Mouse (Mus musculus) ES-E14 (cell line): ENCODE data around the gene Acadsb. TPM values are rescaled to one million over a fixed set of nuclear protein-coding genes. Genes with fewer than 3 reads are reported as not detected.

Experiments used
- DNase-seq: peaks from one replicate; pipeline ENCODE4 v3.0.0-alpha.2; 2013; ENCODE audit warnings: low read depth, low spot score
- H3K27ac ChIP-seq: 2 replicates; pipeline ENCODE4 v1.5.1; 2012; ENCODE audit warnings: low read depth, mild to moderate bottlenecking, low read length, moderate library complexity, mixed read lengths; ENCODE audit not compliant: poor library complexity, insufficient read depth, severe bottlenecking
- H3K36me3 ChIP-seq: 2 replicates; pipeline ENCODE4 v1.6.1; 2012; ENCODE audit warnings: mild to moderate bottlenecking, low read length, moderate library complexity, mixed read lengths; ENCODE audit not compliant: control insufficient read depth, poor library complexity, insufficient read depth, severe bottlenecking
- H3K4me1 ChIP-seq, 2 experiments: fragments of 150-350 bp in 1 of 2; sonication (generic) in 1 of 2; 2 replicates each; pipeline ENCODE4 v1.6.1; 2012; ENCODE audit warnings: low read length in 2 of 2, mild to moderate bottlenecking in 1 of 2, mixed read lengths in 1 of 2; ENCODE audit not compliant: control insufficient read depth in 2 of 2, insufficient read depth in 2 of 2, poor library complexity in 1 of 2
- H3K4me3 ChIP-seq, 2 experiments: fragments of 150-350 bp in 1 of 2; sonication (generic) in 1 of 2; 2 replicates each; pipeline ENCODE4 v1.5.1; 2012; ENCODE audit warnings: low read length in 2 of 2, low read depth in 1 of 2, mild to moderate bottlenecking in 1 of 2, mixed read lengths in 1 of 2; ENCODE audit not compliant: insufficient read depth in 1 of 2, poor library complexity in 1 of 2, severe bottlenecking in 1 of 2
- H3K9ac ChIP-seq: 2 replicates; pipeline ENCODE4 v1.6.1; 2012; ENCODE audit warnings: low read depth, mild to moderate bottlenecking, low read length, mixed read lengths; ENCODE audit not compliant: poor library complexity, insufficient read depth, severe bottlenecking
- H3K9me3 ChIP-seq: fragments of 150-350 bp; sonication (generic); 2 replicates; pipeline ENCODE4 v1.6.1; 2012; ENCODE audit warnings: low read depth, mild to moderate bottlenecking, low read length; ENCODE audit not compliant: control insufficient read depth, insufficient read depth
- CHD2 ChIP-seq: IDR thresholded peaks from 2 replicates; pipeline ENCODE4 v1.6.1; 2014; ENCODE audit warnings: mild to moderate bottlenecking, low read depth, low read length, inconsistent platforms
- HCFC1 ChIP-seq: IDR thresholded peaks from 2 replicates; pipeline ENCODE4 v1.6.1; 2012; ENCODE audit warnings: low read length, inconsistent platforms, borderline replicate concordance; ENCODE audit not compliant: insufficient read depth
- MAFK ChIP-seq: IDR thresholded peaks from 2 replicates; pipeline ENCODE4 v1.6.1; 2014; ENCODE audit warnings: mild to moderate bottlenecking, low read depth, low read length, inconsistent platforms; ENCODE audit not compliant: insufficient read depth
- ZC3H11A ChIP-seq: IDR thresholded peaks from 2 replicates; pipeline ENCODE4 v1.6.1; 2012; ENCODE audit warnings: low read depth, mild to moderate bottlenecking, inconsistent platforms, low read length, borderline replicate concordance
- ZNF384 ChIP-seq: IDR thresholded peaks from 2 replicates; pipeline ENCODE4 v1.6.1; 2012; ENCODE audit warnings: low read depth, low read length, inconsistent platforms
- in situ Hi-C, 2 experiments: fragments of 600-800 bp; cut with MboI; formaldehyde crosslinking; loops; one replicate each; pipeline ENCODE4 v1.15.1; 2025; ENCODE audit warnings: low sequenced_read_pairs in 2 of 2, inconsistent platforms in 1 of 2; ENCODE audit not compliant: unreplicated experiment in 2 of 2
- total RNA-seq: library from RNA; depleted of rRNA; stranded (reverse); fragments of 300-350 nt; gene quantifications from 2 replicates; pipeline ENCODE4 v1.2.3, GENCODE M21; 2012

The Acadsb gene
- total RNA-seq, 1 experiment: 22.4 TPM

DNA sequence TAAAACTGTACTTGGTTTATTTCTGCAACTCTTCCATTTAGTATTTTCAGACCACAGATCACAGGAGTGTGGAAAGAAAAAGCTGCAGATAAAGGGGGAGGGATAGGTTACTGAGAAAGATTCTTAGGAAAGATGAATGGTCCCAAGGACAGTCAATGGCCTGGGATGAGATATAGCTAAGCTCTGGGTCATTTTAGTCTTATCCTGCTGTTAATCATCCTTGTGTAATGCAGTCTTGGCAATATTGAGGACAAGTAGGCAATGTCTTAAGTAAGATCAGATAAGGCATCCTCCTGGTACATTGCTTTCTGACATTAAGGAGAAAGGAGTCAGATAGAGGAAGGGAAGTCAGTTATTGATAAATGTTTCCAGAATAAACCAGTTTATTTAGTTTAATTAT is 7.2 kb downstream of the Acadsb start:
- H3K9me3 ChIP-seq: no peaks in the 10 kb centered on the region
- H3K4me3 ChIP-seq: no peak overlapping the region
- TF ChIP-seq MAFK: no peak
- no peak for TF ChIP-seq ZC3H11A
- no peak for TF ChIP-seq HCFC1
- TF ChIP-seq CHD2: no peak
- no peak for TF ChIP-seq ZNF384
- no peak overlapping the region for H3K27ac ChIP-seq
- DNase-seq: no peak
- in situ Hi-C loops: no loop called here
- H3K4me1 ChIP-seq: no peaks in the 10 kb centered on the region
- H3K36me3 ChIP-seq: no peaks in the 10 kb centered on the region
- H3K9ac ChIP-seq: no peak overlapping the region

DNA sequence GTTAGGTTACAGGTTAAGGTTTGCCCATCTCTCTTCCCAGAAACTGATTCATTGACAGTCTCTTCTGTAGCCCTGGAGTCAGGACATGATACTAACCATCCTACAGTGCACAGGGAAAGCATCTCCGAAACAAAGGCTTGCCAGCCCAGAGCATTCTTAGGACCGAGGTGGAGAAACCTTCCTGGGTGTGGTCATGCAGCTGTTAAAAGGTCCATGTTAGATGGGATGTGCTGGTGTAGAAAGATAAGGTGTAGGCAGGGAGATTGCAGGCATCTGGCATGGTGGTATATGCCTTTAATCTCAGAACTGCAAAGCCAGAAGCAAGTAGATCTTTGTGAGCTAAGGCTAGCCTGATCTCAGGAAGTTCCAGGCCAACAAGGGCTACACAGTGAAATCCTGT is 14.5 kb downstream of the Acadsb start:
- DNase-seq: no peak
- no peaks in the 10 kb centered on the region for H3K36me3 ChIP-seq
- in situ Hi-C loops: no loop called here
- TF ChIP-seq ZNF384 (no peak), MAFK (no peak), CHD2 (no peak), HCFC1 (no peak), ZC3H11A (no peak)
- H3K9me3 ChIP-seq: no peaks in the 10 kb centered on the region
- H3K4me3 ChIP-seq: no peak overlapping the region
- H3K4me1 ChIP-seq: no peaks in the 10 kb centered on the region
- H3K9ac ChIP-seq: no peak overlapping the region
- no peak overlapping the region for H3K27ac ChIP-seq

DNA sequence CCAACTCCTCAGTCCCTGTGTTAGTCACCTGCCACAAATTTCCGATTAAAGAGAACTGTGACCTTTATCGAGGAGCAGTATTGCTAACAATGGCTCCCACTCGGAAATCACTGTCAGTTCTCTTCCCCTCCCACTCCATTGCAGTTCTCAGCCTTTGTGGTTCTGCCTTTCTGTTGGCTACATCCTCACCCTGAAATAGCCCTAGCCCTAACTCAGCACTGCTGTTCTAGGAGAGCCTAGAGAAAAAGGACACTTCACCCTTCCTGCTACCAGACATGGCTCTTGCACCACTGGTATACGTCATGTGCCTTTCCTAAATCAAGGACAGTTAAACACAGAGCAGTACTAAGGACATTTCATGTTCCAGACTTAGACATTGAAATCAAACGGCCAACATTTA is 16.9 kb downstream of the Acadsb start:
- TF ChIP-seq ZNF384: no peak
- TF ChIP-seq ZC3H11A: no peak
- no peak for TF ChIP-seq CHD2
- no peak for TF ChIP-seq HCFC1
- TF ChIP-seq MAFK: no peak
- in situ Hi-C loops: no loop called here
- no peak overlapping the region for H3K4me3 ChIP-seq
- no peaks in the 10 kb centered on the region for H3K9me3 ChIP-seq
- no peaks in the 10 kb centered on the region for H3K4me1 ChIP-seq
- H3K36me3 ChIP-seq: no peaks in the 10 kb centered on the region
- no peak overlapping the region for H3K27ac ChIP-seq
- no peak overlapping the region for H3K9ac ChIP-seq
- no peak for DNase-seq

DNA sequence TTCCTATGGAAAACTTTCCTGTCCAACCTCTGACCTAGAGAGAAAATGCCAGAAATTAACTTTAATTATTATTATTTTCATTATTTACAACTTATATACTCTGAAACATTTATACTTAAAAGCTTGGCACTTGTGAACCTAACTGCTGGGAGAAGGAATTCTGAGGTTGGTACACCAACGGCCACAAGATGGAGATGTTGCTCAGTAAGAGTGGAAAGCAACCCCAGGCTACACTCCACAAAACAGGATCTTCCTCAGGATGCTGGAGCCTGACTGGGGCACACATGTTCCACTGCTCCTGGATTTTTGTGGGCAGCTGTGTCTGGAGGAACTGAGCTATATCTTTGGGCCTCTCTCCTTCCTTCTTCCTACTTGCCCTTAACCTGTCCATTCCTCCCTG is 21.8 kb downstream of the Acadsb start:
- H3K27ac ChIP-seq: no peak overlapping the region
- H3K4me3 ChIP-seq: no peak overlapping the region
- peaks cover 0 to 3% of the 10 kb centered on the region in 2 experiments; a peak in 1 of 4 replicates for H3K4me1 ChIP-seq
- H3K36me3 ChIP-seq: no peaks in the 10 kb centered on the region
- no peak overlapping the region for H3K9ac ChIP-seq
- peak; percentile 27 for DNase-seq
- in situ Hi-C loops: no loop called here
- H3K9me3 ChIP-seq: no peaks in the 10 kb centered on the region
- TF ChIP-seq ZC3H11A (peak; percentile 33; the same call in 1 of the 2 replicates), MAFK (no peak)

DNA sequence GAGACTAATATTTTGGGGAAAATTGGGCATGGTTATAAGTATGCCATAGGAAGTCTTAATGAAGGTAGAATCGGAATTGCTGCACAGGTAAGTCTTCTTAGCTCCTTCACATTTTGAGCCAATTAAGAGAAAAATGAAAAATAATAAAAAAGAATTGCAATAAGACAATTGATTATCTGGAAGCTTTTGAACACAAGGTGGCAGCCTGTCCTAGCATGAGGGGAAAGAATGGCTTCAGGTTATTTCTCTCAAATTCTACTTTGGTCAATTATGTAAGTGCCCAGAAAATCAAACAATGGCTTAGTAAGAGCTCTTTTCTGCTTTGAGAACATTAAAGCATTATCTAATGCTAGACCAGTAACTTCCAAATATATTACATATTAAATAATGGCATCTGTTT is 23.9 kb downstream of the Acadsb start:
- in situ Hi-C loops: no loop called here
- DNase-seq: no peak
- Histone ChIP-seq H3K9ac (no peak overlapping the region), H3K4me1 (peaks cover 0 to 5% of the 10 kb centered on the region in 2 experiments; a peak in 1 of 4 replicates), H3K27ac (no peak overlapping the region), H3K36me3 (no peaks in the 10 kb centered on the region), H3K4me3 (no peak overlapping the region), H3K9me3 (no peaks in the 10 kb centered on the region)
- no peak for TF ChIP-seq CHD2
- TF ChIP-seq ZNF384: no peak
- no peak for TF ChIP-seq MAFK
- TF ChIP-seq HCFC1: no peak
- TF ChIP-seq ZC3H11A: no peak
